Mouse (Mus musculus) retina, adult 2 months (tissue): Measurements from ENCODE around the gene Mgst2.

ENCODE experiments used
- DNase-seq: peaks from one replicate; pipeline ENCODE4 v3.0.0-alpha.2; 2012; ENCODE audit warnings: low read depth, low spot score

The Mgst2 gene

DNA sequence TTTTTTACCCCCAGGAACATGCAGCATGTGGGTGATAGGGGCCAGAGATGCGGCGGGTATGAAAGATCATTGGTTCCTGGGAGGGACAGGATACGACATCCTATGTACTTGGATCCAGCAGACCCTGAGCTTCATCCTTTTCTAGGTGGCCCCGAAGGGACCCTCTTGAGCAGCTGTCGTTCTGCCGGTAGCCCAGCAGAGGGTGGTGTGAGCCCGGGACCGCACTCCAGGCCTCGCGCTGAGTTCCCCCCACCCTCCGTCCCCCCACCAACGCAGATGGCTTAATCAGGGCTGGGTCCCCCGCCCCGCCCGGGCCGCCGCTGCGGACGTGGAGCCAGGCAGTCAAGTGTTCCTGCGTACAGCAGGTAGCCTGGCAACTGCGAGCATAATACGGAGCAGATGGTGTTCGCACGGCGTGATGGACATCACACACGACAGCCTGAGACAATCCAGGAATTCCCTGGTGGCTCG, 41.2 kb downstream of the Mgst2 start:
- peak; percentile 52 for DNase-seq

DNA sequence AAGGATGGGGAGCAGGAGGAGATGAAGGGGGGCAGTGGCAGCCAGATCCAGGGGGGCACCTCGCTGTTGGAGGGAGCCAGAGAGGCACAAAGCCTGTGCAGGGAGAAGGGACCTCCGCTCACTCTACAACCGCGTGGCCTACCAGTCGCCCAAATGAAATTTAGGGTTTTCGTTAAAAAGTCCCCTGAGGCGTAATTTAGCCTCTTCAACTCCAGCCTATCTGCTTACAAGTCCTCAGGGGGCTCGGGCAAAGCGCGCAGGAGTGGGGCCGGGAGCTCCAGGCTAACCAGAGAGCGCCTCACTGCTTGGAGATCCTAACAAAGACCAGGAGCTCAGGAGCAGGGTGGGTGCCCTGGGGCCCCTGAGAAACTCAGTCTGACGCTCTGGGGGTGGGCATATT, 41.8 kb downstream of the Mgst2 start:
- no peak for DNase-seq

DNA sequence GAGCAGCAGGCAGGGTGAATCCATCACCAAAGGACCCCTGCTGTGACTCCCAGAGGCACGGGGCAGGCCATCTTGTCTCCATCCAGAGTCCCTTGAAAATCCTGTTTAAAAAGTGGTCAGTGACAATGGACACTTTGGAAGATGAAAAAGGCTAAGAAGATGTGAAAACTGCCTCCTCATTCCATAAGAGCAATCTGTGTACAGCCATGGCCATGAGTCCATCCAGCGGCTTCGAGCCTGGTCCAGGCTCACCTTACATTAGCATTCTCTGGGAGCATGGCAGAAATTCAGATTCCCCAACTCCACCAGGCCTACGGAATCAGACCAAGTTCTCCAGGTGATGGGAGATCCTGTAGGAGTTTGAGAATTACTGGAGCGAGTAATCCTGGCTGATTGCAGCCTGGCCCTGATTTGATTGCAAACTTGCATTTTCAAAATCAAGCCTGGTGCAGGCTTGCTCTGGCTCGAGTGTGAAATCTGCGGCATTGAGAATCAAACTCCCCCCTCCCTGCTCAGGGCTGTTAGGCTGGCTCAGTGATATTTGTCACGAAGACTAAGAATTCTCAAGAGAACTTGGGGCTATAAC, 42.6 kb downstream of the Mgst2 start:
- no peak for DNase-seq

DNA sequence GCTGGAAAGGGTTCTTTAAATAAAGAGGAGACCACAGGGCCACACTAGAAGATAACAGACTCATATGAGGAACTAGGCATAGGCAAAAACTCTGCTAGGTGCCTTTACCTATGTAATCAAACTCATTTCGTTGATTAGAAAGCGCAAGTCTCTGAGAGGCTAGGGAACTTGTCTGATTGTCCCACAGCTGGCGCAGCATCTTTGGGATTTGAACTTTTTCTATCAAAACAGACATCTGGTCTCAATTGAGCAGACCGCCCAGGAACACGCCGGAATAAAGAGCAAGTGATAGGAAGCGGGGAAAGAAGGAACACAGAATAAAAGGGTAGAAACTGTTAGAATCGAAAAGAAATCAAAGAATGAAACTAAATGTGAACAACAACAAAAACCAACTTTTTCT, 43.3 kb downstream of the Mgst2 start:
- no peak for DNase-seq

DNA sequence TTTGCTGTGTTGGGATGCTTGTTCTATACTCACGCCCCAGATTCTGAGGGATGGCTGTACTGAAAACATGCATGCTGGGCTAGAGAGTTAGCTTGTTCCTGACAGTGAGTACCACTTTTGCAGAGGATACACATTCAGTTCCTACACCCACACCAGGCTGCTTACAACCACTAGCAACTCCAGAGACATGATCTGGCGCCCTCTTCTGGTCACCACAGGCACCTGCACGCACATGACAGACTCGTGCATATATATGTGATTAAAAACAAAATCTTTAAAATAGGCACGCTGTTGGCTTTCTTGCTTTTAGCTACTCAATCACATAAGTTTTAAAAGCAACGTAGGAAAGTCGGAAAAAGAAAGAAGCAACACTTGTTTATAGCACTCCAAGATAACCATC, 45.1 kb downstream of the Mgst2 start:
- no peak for DNase-seq

DNA sequence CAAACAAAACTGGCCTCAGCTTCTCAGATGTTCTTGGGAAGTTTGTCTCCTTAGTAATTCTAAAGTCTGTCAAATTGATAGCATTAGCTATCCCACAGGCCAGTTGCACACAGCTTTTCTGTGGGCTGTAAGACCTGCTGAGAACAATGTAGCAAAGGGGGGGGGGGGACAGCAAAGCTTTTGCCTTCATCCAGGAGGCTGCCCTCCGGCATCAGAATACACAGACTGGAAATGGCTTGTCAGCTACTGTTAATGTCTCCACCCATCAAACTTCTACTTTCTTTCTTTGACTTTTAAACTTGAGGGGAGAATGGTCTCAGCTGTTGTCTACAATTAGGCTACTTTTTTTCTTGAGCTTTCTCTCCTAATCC, 48.2 kb downstream of the Mgst2 start:
- DNase-seq: no peak

DNA sequence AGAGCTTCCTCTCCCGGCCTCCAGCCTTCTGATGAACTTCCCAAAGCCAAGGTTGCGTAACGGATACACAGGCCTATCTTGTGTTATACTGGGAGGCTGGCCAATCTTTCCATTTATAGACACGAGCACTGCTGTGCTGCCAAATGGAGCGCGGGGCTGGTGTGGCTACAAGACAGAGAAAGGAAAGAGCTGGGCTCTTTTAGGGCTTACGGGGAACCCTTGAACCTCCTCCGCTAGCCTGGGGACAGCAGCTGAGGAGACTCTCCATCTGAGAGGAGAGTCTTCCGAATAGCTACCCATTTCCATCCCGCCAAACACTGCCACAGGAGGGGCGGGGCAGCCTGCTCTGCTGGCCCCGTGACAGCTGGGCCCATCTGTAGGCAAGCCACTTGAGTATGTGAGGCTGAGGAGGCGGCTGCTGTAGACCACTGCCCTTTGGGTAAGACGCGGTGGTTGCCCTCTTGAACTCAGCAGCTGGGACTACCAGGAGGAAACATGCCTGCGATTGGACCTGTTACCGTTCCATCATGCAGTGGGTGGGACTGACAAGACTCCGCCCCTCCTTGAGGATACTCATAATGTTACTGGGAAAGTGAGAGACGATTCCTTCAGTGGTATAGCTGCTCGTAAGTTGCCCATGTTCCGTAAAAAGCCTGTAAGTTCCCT, 48.7 kb downstream of the Mgst2 start:
- DNase-seq: no peak

DNA sequence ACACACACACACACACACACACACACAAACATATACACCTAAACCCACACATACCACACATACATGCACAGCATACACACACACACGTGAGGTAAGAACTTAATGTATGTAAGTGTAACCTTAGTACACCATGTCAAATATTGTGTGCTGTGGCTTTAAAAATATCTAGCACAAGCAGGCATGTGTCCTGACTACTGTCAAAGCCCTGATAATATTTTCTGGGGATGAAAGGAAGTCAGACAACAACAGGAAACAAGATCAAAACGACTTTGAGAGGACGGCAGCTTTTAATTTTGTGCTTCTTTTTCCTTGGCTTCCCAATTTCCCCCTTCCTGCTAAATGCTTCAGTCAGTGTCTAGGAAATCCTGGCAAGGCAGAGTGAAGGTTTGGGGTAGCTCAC, 52.2 kb downstream of the Mgst2 start:
- no peak for DNase-seq

DNA sequence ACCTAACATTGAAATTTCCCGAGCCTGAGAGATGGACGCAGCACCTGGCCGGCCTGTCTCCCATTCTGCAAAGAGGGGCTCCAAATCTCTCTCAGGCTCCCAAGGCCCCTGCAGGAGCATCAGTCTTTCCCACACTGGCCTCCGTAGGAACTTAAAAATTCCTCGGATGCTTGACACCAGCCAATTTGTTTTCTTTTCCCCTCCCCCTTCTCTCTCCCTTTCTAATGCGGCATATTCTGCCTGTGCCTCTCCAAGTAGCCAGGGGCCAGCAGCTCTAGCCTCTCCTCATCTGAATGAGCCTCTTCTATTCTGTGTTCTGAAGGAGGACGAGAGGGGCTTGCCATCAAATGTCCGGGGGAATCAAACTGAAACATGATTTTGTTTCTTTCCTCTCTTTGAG, 53.1 kb downstream of the Mgst2 start:
- no peak for DNase-seq

DNA sequence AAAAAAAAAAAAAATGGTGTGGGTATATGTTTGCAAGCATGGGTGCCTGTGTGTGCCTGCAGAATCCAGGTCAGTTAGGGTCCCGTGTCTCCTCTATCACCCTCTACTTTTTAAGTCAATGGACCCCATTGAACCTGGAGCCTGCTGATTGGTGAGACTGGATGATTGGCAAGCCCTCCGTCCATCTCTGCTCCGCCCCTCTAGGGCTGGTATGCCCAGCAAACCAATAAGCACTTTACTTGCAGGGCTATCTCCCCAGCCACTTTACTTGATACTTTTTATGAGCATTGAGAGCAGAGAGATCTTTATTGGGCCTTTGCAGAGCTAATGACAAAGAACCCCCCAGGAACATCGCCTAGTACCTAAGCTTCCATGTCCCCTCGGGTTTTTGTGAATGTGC, 54.3 kb downstream of the Mgst2 start:
- DNase-seq: no peak

DNA sequence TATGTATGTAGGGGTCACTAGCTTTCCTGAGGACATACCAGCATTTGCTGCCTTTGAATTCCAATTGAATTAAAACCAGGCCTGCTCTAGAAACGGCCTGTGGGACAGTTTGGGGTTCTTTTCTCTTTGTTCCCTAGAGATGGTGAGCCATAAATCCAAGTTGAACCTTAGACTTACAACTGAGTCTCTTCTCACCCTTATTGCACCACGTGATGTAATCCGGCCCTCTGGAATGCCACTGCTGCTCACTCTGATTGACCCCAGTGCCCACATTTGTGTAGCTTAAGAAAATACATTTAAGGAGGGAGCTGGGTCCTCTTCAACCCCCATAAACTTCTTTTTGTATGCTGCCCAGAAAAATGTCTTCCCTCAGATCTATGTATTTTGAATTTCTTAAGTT, 57.3 kb downstream of the Mgst2 start:
- no peak for DNase-seq

DNA sequence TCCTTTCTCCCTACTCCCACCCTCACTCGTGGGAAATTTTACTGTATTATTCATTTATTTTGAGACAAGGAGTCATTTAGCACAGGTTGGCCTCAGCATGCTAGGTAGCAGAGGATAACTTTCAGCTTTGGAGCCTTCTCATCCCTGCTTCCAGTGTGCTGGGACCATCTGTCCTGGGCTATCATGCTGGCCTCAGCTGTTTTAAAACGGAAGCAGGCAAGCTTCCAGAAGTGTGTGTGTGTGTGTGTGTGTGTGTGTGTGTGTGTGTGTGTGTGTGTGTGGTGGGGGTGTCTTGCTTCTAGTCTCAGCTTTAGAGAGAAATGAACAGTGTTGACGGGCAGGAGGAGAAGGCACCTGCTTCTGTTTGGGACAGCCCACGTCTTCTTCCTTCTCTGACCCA, 57.7 kb downstream of the Mgst2 start:
- DNase-seq: no peak

DNA sequence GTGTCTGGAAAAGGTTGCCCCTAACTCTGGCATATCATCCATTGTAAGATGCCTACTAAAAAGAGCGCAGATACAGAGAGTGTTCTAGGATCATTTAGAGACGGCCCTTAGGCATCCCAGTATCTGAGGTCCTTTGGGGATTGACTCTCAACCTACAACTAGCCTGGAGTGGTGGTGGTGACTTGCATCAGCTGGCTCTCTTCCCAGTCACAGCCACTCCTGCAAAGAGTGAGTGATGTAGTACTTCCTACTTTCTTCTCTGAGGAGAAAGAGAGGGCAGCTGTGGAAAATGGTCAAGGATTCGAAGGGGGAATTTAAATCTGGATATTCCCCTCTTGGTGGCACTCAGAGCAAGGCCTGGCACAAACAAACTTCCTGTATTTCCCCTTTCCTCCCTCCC, 59.2 kb downstream of the Mgst2 start:
- DNase-seq: no peak

DNA sequence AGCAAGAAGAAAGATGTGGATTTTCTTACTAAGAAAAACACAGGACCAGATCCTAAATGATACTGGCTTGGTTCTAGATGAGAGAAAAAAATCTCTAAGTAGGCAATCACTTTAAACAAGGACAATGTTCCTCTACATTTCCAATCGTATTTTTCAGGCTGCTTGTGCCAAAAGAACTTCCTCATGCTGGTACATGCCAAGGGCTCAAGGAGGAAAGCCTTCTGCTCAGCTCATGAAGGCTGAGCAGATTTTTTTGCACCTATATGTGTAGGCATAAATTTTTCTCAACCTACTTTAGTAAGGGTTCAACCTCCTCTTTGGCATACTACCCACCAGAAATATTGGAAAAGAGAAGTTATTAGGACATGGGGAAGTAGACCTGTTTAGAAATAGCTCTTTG, 59.8 kb downstream of the Mgst2 start:
- no peak for DNase-seq

DNA sequence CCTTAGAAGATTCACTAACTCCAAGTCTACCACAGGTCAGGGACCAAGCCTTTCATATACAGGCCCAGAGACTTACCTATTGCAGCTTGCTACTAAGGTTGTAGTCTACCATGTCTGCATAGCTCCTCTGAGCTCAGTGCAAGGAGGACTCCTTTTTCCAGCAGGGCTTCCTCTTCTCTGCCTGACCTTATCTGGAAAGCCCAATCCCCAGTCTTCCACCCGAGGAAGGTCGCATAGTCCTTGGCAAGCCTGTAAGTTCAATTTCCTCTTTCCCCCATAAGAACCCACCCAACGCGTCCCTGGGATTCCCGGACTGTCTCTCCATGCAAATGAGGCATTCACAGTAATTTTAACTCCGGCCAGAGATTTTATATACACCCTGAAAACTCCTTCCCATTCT, 66.1 kb downstream of the Mgst2 start:
- DNase-seq: no peak

DNA sequence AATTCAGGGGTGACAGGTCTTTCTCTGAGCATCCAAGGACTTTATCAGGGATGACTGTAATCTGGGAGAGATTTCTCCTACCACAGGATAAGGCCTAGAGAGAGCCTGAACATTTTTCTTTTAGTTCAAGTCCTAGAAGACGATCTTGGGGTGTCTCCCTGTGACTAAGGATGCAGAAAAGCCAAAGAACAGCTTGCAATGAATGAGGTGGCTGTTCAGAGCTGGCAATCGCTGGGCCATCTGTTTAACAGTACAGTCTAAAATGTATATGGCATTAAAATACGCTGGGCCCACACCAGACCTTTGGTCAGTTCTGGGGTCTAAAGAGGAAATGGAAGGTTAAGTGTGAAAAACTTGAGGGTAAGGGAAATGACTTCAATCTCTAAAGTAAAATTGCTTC, 67.3 kb downstream of the Mgst2 start:
- no peak for DNase-seq

DNA sequence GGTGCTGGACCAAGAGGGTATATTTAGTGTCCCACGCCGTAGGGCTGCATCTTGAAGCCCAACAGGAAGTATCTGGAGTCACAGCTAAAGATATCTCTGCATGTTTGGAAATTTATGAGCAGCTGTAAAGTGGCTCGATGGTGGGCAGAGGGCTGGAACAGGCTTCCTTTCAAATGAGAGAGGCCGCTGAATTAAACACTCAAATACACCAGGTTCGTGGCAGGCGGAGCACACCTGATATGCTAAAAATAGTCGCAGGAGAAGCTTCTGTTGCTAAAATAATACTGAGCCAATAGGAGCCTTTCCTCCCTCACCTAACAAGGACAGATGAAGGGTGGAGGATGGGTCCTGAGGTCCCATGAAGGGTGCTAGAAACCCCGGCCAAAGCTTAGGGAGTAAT, 67.8 kb downstream of the Mgst2 start:
- DNase-seq: no peak

DNA sequence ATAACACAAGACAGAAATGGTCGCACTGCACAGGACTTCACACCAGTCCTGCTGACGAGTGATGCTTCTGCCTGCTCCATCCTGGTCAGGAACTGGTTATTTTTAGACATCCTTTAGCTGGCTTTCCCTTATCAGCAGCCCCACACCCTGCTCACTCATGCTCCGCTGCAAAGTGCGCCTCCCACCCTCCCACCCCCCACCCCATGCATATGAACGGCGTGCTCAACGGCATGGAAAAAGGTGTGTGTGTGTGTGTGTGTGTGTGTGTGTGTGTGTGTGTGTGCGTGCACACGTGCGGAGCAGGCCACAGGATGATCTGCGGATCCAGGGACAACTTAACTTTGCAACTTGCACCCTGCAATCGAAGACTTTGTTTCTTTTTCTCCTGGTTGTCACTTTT, 68.3 kb downstream of the Mgst2 start:
- no peak for DNase-seq

DNA sequence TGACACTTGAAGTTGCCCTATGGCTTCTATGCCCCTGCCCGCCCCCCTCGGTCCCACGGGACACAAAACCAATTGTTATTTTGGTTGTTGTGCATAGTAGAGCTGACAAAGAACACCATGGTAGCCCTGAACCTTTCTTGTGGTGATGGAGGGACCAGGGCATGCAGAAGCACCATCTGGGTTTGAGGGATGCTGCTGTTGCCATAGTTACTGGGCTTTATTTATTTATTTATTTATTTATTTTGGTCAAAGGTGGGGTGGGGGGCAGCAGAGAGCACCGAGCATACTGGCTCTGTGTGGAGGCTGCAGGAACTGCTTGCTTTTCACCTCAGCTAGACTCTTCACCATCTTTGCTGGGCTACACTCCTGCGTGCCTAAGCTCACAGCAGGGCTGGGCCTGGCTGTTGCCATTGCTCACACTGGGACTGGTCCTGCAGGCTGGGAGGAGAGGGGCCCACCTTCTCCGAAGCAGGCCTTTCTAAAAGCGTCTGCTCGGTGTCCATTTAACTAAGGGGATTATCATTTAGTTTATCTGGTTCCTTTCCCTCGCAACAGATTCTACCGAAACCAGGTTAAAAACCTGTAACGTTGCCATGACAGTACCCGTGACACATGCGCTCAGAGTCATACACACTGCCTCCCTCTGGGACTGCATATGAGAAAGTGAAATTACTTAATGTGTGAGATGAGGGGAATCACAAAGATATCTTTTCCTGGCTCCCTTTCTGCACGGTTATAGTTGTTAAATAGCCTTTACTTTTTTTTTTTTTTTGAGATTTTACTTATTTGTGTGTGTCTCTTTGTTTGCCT, 69.2 kb downstream of the Mgst2 start:
- no peak for DNase-seq

DNA sequence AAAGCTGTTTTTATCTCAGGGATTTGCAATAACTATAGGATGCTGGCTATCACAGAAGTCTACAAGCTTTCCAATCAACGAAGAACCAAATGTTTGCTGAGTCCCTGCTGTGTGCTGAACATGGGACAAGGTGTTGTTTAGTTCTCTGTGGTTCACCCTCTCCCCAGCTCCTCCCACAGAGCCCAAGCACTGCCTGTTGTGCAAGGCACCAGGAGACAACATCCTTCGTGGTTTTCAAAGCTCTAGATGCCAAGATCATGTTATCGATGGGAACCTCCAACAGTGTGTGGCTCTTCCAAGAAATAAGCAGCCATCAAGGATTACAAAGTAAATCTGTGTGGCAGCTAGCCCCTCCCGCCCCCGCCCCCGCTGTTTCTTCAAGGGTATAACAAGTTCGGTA, 70.5 kb downstream of the Mgst2 start:
- DNase-seq: no peak

DNA sequence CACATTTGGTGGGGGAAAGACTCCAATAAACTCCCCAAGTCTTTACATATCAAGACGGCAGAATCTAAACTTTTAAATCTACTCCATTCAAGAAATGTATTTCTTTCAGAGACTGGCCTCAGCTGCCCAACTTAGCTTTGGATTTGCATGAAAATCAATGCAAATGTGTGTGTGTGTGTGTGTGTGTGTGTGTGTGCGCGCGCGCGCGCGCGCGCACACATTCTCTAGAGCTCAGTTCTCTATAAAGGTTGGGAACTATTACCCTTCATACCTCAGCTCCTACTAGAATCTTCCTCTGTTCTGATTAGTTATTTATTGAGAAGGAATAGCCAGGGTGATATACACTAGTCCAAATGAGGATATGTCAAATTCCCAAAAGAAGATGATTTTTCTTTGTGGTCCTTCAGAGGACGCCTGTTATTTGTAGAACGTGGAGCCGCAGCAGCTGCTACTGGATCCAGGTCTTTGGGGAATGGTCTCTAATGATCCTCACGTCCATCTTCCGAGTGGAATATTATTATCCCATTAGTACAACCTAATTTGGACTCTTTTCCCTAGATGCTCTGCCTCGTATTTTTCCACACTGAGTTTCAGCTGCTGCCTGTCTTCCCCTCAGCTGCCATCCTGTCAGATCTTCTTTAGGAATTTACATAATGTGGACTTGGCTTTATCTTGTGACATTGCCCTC, 71.9 kb downstream of the Mgst2 start:
- no peak for DNase-seq
